Mouse (Mus musculus): ENCODE results near the gene H1foo.

DNA sequence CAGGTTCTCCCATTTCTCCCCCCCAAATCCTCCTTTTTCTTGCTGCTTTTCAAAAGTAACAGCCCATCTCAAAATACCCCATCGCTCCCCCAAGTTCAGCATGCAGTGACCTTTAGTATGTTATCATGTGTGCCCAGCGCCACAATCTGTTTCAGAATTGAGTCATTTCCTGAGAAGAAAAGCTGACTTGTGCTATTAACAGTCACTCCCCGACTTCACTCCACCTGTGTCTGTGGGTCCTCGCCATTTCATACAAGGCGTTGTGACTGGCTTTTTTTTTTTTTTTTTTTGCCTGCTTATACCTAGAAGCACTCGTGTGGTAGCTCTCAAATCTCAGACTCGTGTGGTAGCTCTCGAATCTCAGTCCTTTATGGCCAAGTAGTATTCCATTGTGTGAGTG is 895 bp downstream of the H1foo start:
- TF ChIP-seq CTCF (IDR thresholded peaks at IDR 0.05; ENCODE audit: extremely low read depth, insufficient read depth, insufficient read length, insufficient replicate concordance) (no peak), POLR2A (IDR thresholded peaks at IDR 0.05; ENCODE audit: low read depth, low read length) (no peak)

Data from spleen, adult 2 months (tissue).